16 mouse cellular contexts compared by ENCODE assay signal in genomic region chr13:43295684-43296083, GRCm38 (mm10). TPM values are rescaled to one million over a fixed set of nuclear protein-coding genes. Genes with fewer than 3 reads are reported as not detected.
DNase-seq lines count a peak whose midpoint lies in the region; TF ChIP-seq lines count a peak whose summit lies in the region.
"Had no signal": no experiment of that assay in that cellular context is flagged by ENCODE, and none has a peak within 500 bp of the region (broad histone marks: within the 10 kb centered on the region; RNA-seq: fewer than 3 reads in every experiment).

No protein-coding gene starts in this region.

- H3K36me3 ChIP-seq in megakaryocyte, embryonic 14.5 days (replicated peaks; ENCODE audit: low read length): peaks cover 96% of the 10 kb centered on the region
- H3K36me3 ChIP-seq: embryonic facial prominence, embryonic 12.5 days; forebrain, embryonic 15.5 days; midbrain, embryonic 15.5 days had no signal

- no peak for DNase-seq in layer of hippocampus, adult 2 months (ENCODE audit: low spot score in 2 of 2)
- no peak for DNase-seq in layer of hippocampus, adult 8-10 months (ENCODE audit: low spot score in 2 of 2)
- DNase-seq in B cell, adult 2 months: peak; percentile 72 to 73
- DNase-seq in ES-CJ7 (ENCODE audit: low read depth, low spot score): peak; percentile 25
- no peak for DNase-seq in thymus, postnatal 25 days
- DNase-seq in right cerebral cortex, postnatal 4 days: no peak
- DNase-seq: adrenal gland, adult 2 months; gastrocnemius, postnatal 25 days; heart, postnatal 14 days; right cerebral cortex, postnatal 25 days had no signal

- TF ChIP-seq CTCF in layer of hippocampus, adult 2 months (conservative IDR thresholded peaks at IDR 0.05): no peak

- peak overlapping the region; percentile 69 for H3K27ac ChIP-seq in layer of hippocampus, adult 2 months
- H3K27ac ChIP-seq: embryonic facial prominence, embryonic 12.5 days; forebrain, embryonic 15.5 days; kidney, postnatal 0 days; liver, embryonic 14.5 days; midbrain, embryonic 15.5 days had no signal

- H3K9me3 ChIP-seq in megakaryocyte, embryonic 14.5 days: peaks cover 9% of the 10 kb centered on the region
- H3K9me3 ChIP-seq: embryonic facial prominence, embryonic 12.5 days; forebrain, embryonic 15.5 days; midbrain, embryonic 15.5 days had no signal

- H3K27me3 ChIP-seq in megakaryocyte, embryonic 14.5 days (replicated peaks): no peaks in the 10 kb centered on the region
- H3K27me3 ChIP-seq: forebrain, embryonic 15.5 days; midbrain, embryonic 15.5 days had no signal

- H3K4me1 ChIP-seq in megakaryocyte, embryonic 14.5 days: peaks cover 84% of the 10 kb centered on the region
- H3K4me1 ChIP-seq: embryonic facial prominence, embryonic 12.5 days had no signal

- no peak overlapping the region for H3K4me3 ChIP-seq in layer of hippocampus, adult 2 months
- H3K4me3 ChIP-seq in megakaryocyte, embryonic 14.5 days (replicated peaks): peak overlapping the region; percentile 46
- H3K4me3 ChIP-seq: embryonic facial prominence, embryonic 12.5 days; forebrain, embryonic 15.5 days; midbrain, embryonic 15.5 days had no signal

RNA-seq across cellular contexts. Expression of gene Gfod1, which starts 8.3 kb away (rescaled TPM):
- 10 to 100 TPM; 94.6 to 99.3 TPM for total RNA-seq in layer of hippocampus, adult 2 months (2021)
- total RNA-seq in layer of hippocampus, adult 8-10 months (2022): 100 to 1,000 TPM in 2 of 4 experiments, 10 to 100 TPM in 2; 77.4 to 104 (median 91.8) TPM
- polyA plus RNA-seq in megakaryocyte, embryonic 14.5 days (2012; ENCODE audit: insufficient read depth, low replicate concordance): 5.5 and 23.4 TPM in 2 replicates

Comparison
In these comparisons a context has a peak if more than half of its experiments do, and no peak if none do; other contexts are left out.
1. DNase-seq: peak in B cell, adult 2 months (2 of 2) and ES-CJ7 (single experiment); none in layer of hippocampus, adult 2 months (0 of 2), layer of hippocampus, adult 8-10 months (0 of 2), thymus, postnatal 25 days (single experiment) and right cerebral cortex, postnatal 4 days (single experiment).